Mouse (Mus musculus) embryonic fibroblast, embryonic 13.5 days (primary cell): ENCODE measurements at regions not wholly inside any gene's neighbourhood (a gene's known extent, or its start where the extent isn't known, plus 50 kb on each side); places are given as distances from the start of the nearest gene placed in this dataset.
A peak's percentile ranks its signal among the peaks of the same experiment; 100 is the strongest.

Experiments
- H3K27ac ChIP-seq: 2 replicates; pipeline ENCODE4 v1.5.1; 2012; ENCODE audit warnings: low read length, control low read depth, inconsistent platforms; ENCODE audit not compliant: insufficient read depth
- H3K4me1 ChIP-seq: 2 replicates; pipeline ENCODE4 v1.6.1; 2011; ENCODE audit warnings: low read length; ENCODE audit not compliant: control insufficient read depth, insufficient read depth
- H3K4me3 ChIP-seq: 2 replicates; pipeline ENCODE4 v1.5.1; 2011; ENCODE audit warnings: mild to moderate bottlenecking, control low read depth, low read length; ENCODE audit not compliant: insufficient read depth
- CTCF ChIP-seq: IDR thresholded peaks from 2 replicates; pipeline ENCODE4 v1.5.1; 2011; ENCODE audit warnings: mild to moderate bottlenecking, control low read depth, low read length, moderate library complexity, borderline replicate concordance; ENCODE audit not compliant: insufficient read depth
- POLR2A ChIP-seq: IDR thresholded peaks from 2 replicates; pipeline ENCODE4 v1.6.1; 2011; ENCODE audit warnings: low read depth, mild to moderate bottlenecking, control low read depth, low read length, moderate library complexity

- Histone ChIP-seq H3K27ac (peak overlapping the region; percentile 18; the same call in 1 of the 2 replicates), H3K4me3 (no peak overlapping the region), H3K4me1 (peaks cover 6% of the 10 kb centered on the region; the same call in 1 of the 2 replicates)
- no peak for TF ChIP-seq CTCF
- TF ChIP-seq POLR2A, result no peak
These were observed 212.1 kb downstream of the Adgrg6 start for GRCm38 (mm10) chr10:14333344-14333743.

DNA sequence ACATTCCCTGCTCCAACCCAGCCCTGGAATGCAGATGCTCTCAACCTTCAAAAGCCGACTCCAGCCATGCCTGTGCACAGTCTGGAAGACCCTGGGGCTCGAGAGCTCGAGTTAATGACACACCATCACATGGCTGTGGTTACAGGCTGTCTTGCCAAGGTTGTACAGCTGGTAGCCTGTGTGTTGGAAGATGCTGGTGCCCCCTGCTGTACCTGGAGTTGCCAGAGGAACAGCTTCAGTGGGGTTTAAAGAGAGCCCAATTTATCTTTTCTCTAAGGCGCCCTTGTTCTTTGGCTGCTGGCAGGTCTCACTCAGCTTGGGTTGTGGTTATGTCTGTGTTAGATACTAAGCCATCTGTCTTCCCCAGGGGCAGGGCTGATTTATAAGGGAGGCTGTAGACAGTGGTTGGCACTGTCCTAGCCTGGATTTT, 212.8 kb downstream of the Adgrg6 start:
- 0 out of 2 replicates have a peak overlapping the region, but pooled peaks have one; percentile 52 for H3K27ac ChIP-seq

DNA sequence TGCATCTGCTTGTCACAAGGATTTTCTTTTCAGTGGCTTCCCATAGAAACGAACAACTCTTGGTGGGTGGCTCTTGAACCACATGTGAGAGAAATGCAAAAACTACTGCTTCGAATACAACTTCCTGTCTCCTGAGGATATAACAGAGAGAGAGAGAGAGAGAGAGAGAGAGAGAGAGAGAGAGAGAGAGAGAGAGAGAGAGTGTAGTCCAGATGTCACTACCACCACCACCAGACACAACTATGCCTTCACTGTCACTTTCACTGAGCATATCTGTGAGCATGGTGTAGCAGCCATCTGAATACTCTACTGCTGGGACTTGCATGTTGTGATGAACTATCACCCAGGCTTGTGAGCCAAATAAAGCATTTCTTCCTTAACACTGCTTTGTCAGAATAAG, 216.6 kb downstream of the Adgrg6 start:
- Histone ChIP-seq H3K4me3 (no peak overlapping the region), H3K27ac (no peak overlapping the region), H3K4me1 (peaks cover 6% of the 10 kb centered on the region; the same call in 1 of the 2 replicates)
- TF ChIP-seq CTCF (no peak), POLR2A (no peak)

More for the DNA sequence above, 212.8 kb downstream of the Adgrg6 start:
- peaks cover 6% of the 10 kb centered on the region; the same call in 1 of the 2 replicates for H3K4me1 ChIP-seq
- no peak overlapping the region for H3K4me3 ChIP-seq
- TF ChIP-seq POLR2A (no peak), CTCF (peak; percentile 29; the same call in 1 of the 2 replicates)

GRCm38 (mm10) chr10:14326229-14326628, 219.2 kb downstream of the Adgrg6 start:
- TF ChIP-seq POLR2A, result no peak
- TF ChIP-seq CTCF, result no peak
- 0 out of 2 replicates have a peak, but pooled peaks cover 2% of the 10 kb centered on the region for H3K4me1 ChIP-seq
- H3K4me3 ChIP-seq, result no peak overlapping the region
- H3K27ac ChIP-seq, result no peak overlapping the region

DNA sequence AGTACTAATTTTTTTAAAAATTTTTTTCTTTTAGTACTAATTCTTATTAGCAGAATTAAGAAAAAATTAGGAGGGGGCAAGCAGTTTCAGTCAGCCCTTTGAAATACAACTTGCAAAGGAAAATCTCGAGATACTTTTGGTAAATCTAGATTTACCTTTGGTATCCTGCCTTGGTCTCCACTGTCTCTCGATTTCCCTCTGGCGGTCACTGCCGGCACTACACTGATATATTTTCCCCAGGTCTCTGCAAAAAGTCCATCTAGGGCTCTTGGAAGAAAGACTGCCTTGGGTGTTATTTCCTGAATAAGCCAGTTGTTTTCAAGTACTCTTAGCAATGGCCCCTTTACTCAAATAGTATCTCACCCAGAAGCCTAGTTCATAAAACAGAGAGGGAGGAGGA, 224.0 kb downstream of the Adgrg6 start:
- no peaks in the 10 kb centered on the region; the same call in 1 of the 2 replicates for H3K4me1 ChIP-seq
- H3K4me3 ChIP-seq, result no peak overlapping the region
- no peak overlapping the region for H3K27ac ChIP-seq
- TF ChIP-seq CTCF (no peak; the same call in 1 of the 2 replicates), POLR2A (no peak)

GRCm38 (mm10) chr10:14315232-14315631, 230.2 kb downstream of the Adgrg6 start:
- H3K4me3 ChIP-seq, result no peak overlapping the region
- H3K4me1 ChIP-seq, result peaks cover 7% of the 10 kb centered on the region
- TF ChIP-seq POLR2A (no peak), CTCF (no peak)
- H3K27ac ChIP-seq, result no peak overlapping the region

- TF ChIP-seq POLR2A, result no peak
- TF ChIP-seq CTCF, result no peak
- no peak overlapping the region for H3K4me3 ChIP-seq
- no peak overlapping the region; the same call in 1 of the 2 replicates for H3K27ac ChIP-seq
- H3K4me1 ChIP-seq, result peaks cover 7% of the 10 kb centered on the region
These were observed 230.9 kb downstream of the Adgrg6 start for GRCm38 (mm10) chr10:14314607-14315006.

GRCm38 (mm10) chr10:14314004-14314581, 231.4 kb downstream of the Adgrg6 start:
- no peak for TF ChIP-seq CTCF
- no peak for TF ChIP-seq POLR2A
- Histone ChIP-seq H3K4me3 (no peak overlapping the region), H3K4me1 (peaks cover 7% of the 10 kb centered on the region), H3K27ac (no peak overlapping the region; the same call in 1 of the 2 replicates)

- TF ChIP-seq CTCF (no peak), POLR2A (no peak)
- Histone ChIP-seq H3K27ac (no peak overlapping the region), H3K4me3 (no peak overlapping the region), H3K4me1 (peaks cover 7% of the 10 kb centered on the region)
These were observed 232.5 kb downstream of the Adgrg6 start for GRCm38 (mm10) chr10:14312959-14313358.

DNA sequence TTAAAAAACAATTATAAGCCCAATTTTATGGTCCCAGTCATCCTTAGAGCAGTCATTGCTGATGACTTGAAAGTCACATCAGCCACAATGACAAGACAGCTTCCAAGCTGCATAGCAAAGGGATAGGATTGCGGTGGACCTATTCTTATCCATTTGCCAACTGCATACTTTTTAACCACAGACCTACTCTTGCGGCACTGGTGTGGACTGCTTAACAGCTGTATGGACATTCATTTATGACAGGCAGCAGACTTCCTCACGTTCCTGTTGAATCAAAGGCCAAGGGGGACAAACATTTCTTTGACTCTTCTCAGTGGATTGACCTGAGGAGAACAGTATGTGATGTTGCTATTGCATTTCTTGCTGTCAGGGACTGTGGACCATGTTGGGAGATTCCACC, 233.5 kb downstream of the Adgrg6 start:
- H3K4me1 ChIP-seq, result peaks cover 10% of the 10 kb centered on the region
- TF ChIP-seq POLR2A (no peak), CTCF (no peak)

More for the DNA sequence above, 233.5 kb downstream of the Adgrg6 start:
- Histone ChIP-seq H3K27ac (no peak overlapping the region), H3K4me3 (no peak overlapping the region)
